Mouse (Mus musculus): Measurements from ENCODE around the gene Hoxa3. TPM values are rescaled to one million over a fixed set of nuclear protein-coding genes. Genes with fewer than 3 reads are reported as not detected.

Hoxa3 gene
- polyA plus RNA-seq, 1 experiment, result not detected

- TF ChIP-seq GATA1 (IDR thresholded peaks at IDR 0.05; ENCODE audit: low read length), result no peak
These were observed 74.6 kb downstream of the Hoxa3 start for GRCm38 (mm10) chr6:52138576-52138975.

- TF ChIP-seq GATA1 (IDR thresholded peaks at IDR 0.05; ENCODE audit: low read length), result no peak
These were observed 75.1 kb downstream of the Hoxa3 start for GRCm38 (mm10) chr6:52137841-52138535.

GRCm38 (mm10) chr6:52123673-52124072 is 89.5 kb downstream of the Hoxa3 start:
- TF ChIP-seq GATA1 (IDR thresholded peaks at IDR 0.05; ENCODE audit: low read length), result no peak

- TF ChIP-seq GATA1 (IDR thresholded peaks at IDR 0.05; ENCODE audit: low read length), result no peak
These were observed 92.0 kb downstream of the Hoxa3 start for GRCm38 (mm10) chr6:52121173-52121572.

Other genes with a start within 250 kb of the Hoxa3 start
- 2.6 and 2.9 TPM in 2 replicates for gene Skap2, start 200.8 kb downstream of the Hoxa3 start, polyA plus RNA-seq (2012)
- gene Hoxa1, start 55.0 kb downstream of the Hoxa3 start, polyA plus RNA-seq (2012), result not detected in 2 replicates
- gene Hoxa2, start 48.5 kb downstream of the Hoxa3 start, polyA plus RNA-seq (2012), result not detected in 2 replicates
- not detected in 2 replicates for gene 5730596B20Rik, start 35.8 kb downstream of the Hoxa3 start, polyA plus RNA-seq (2012)
- not detected in 2 replicates for gene Hoxa4, start 21.6 kb downstream of the Hoxa3 start, polyA plus RNA-seq (2012)
- gene Hoxa5, start 8.7 kb downstream of the Hoxa3 start, polyA plus RNA-seq (2012), result not detected in 2 replicates
- not detected in 2 replicates for gene Hoxa6, start 4.6 kb downstream of the Hoxa3 start, polyA plus RNA-seq (2012)
- gene Gm28308, start within 50 bp of the Hoxa3 start, polyA plus RNA-seq (2012), result not detected in 2 replicates
- gene Hoxa7, start 8.5 kb upstream of the Hoxa3 start, polyA plus RNA-seq (2012), result not detected in 2 replicates
- not detected in 2 replicates for gene Hoxa9, start 17.8 kb upstream of the Hoxa3 start, polyA plus RNA-seq (2012)
- gene Hoxa10, start 27.5 kb upstream of the Hoxa3 start, polyA plus RNA-seq (2012), result not detected in 2 replicates
- gene Hoxa11, start 32.5 kb upstream of the Hoxa3 start, polyA plus RNA-seq (2012), result not detected in 2 replicates
- gene Hoxa13, start 47.5 kb upstream of the Hoxa3 start, polyA plus RNA-seq (2012), result not detected in 2 replicates
- gene Evx1, start 100.2 kb upstream of the Hoxa3 start, polyA plus RNA-seq (2012), result not detected in 2 replicates

Measured in G1E-ER4 (cell line).